ENCODE assay signal across 10 mouse cellular contexts in genomic region chr12:13176927-13177326, GRCm38 (mm10).
DNase-seq lines count a peak whose midpoint lies in the region; ATAC-seq and TF ChIP-seq lines count a peak whose summit lies in the region.
"Had no signal": no experiment of that assay in that cellular context is flagged by ENCODE, and none has a peak within 500 bp of the region (broad histone marks: within the 10 kb centered on the region; RNA-seq: fewer than 3 reads in every experiment).

No protein-coding gene starts in this region.

- intact Hi-C loops in gastrocnemius, adult 2 months (cut with DNase I) = no loop called here

- no peak overlapping the region for H3K4me2 ChIP-seq in embryonic facial prominence, embryonic 12.5 days (replicated peaks)
- H3K4me2 ChIP-seq: embryonic facial prominence, embryonic 15.5 days had no signal

- no peak overlapping the region for H3K4me3 ChIP-seq in embryonic facial prominence, embryonic 12.5 days
- H3K4me3 ChIP-seq in gastrocnemius, adult 2 months = no peak overlapping the region
- H3K4me3 ChIP-seq: embryonic facial prominence, embryonic 15.5 days had no signal

- 30% methylated on average over 3 of the region's 3 CpGs for WGBS in embryonic facial prominence, embryonic 12.5 days

- H3K27ac ChIP-seq in embryonic facial prominence, embryonic 12.5 days = 0 out of 2 replicates have a peak overlapping the region, but pooled peaks have one; percentile 8
- H3K27ac ChIP-seq in gastrocnemius, adult 2 months = no peak overlapping the region
- H3K27ac ChIP-seq: kidney, postnatal 0 days had no signal

- peaks cover 42% of the 10 kb centered on the region for H3K4me1 ChIP-seq in embryonic facial prominence, embryonic 12.5 days

- H3K9ac ChIP-seq in embryonic facial prominence, embryonic 12.5 days = no peak overlapping the region
- H3K9ac ChIP-seq: embryonic facial prominence, embryonic 15.5 days had no signal

- H3K27me3 ChIP-seq in embryonic facial prominence, embryonic 12.5 days = no peaks in the 10 kb centered on the region
- H3K27me3 ChIP-seq: embryonic facial prominence, embryonic 15.5 days had no signal

- DNase-seq in heart, adult 11 months = peak; percentile 14
- no peak for DNase-seq in heart, adult 9 months (ENCODE audit: low spot score in 2 of 2)
- DNase-seq in lung, postnatal 36 days = peak; percentile 6
- DNase-seq in lung, postnatal 4 days = no peak
- peak; percentile 37 for DNase-seq in mesoderm, embryonic 11.5 days (ENCODE audit: low read depth, low spot score)
- DNase-seq in cerebellum, adult 18-20 months = no peak
- DNase-seq in gastrocnemius, adult 2 months = no peak

- H3K9me3 ChIP-seq in embryonic facial prominence, embryonic 12.5 days = no peaks in the 10 kb centered on the region
- H3K9me3 ChIP-seq: embryonic facial prominence, embryonic 15.5 days had no signal

- H3K36me3 ChIP-seq in embryonic facial prominence, embryonic 12.5 days = no peaks in the 10 kb centered on the region
- H3K36me3 ChIP-seq: embryonic facial prominence, embryonic 15.5 days had no signal

- no peak for ATAC-seq in embryonic facial prominence, embryonic 12.5 days (ENCODE audit: insufficient number of reproducible peaks, insufficient read depth, low FRiP score, low TSS enrichment)

- TF ChIP-seq CTCF in gastrocnemius, adult 2 months (IDR thresholded peaks at IDR 0.05) = no peak

Comparison
In these comparisons a context has a peak if more than half of its experiments do, and no peak if none do; other contexts are left out.
1. DNase-seq: peak in heart, adult 11 months (single experiment), lung, postnatal 36 days (single experiment) and mesoderm, embryonic 11.5 days (single experiment); none in heart, adult 9 months (0 of 2), lung, postnatal 4 days (0 of 2), cerebellum, adult 18-20 months (0 of 2) and gastrocnemius, adult 2 months (single experiment).